Mouse (Mus musculus) olfactory bulb, adult 2 months (tissue): ENCODE measurements around the gene Slc9a3r2.

Source experiments
- CTCF ChIP-seq: fragments of 200-500 bp; IDR thresholded peaks from 2 replicates; pipeline ENCODE4 v1.5.1; 2012; ENCODE audit warnings: low read depth, mild to moderate bottlenecking, low read length, moderate library complexity; ENCODE audit not compliant: insufficient read depth
- POLR2A ChIP-seq: fragments of 200-500 bp; IDR thresholded peaks from 2 replicates; pipeline ENCODE4 v1.6.1; 2012; ENCODE audit warnings: mild to moderate bottlenecking, low read depth, low read length, moderate library complexity; ENCODE audit not compliant: insufficient read depth

DNA sequence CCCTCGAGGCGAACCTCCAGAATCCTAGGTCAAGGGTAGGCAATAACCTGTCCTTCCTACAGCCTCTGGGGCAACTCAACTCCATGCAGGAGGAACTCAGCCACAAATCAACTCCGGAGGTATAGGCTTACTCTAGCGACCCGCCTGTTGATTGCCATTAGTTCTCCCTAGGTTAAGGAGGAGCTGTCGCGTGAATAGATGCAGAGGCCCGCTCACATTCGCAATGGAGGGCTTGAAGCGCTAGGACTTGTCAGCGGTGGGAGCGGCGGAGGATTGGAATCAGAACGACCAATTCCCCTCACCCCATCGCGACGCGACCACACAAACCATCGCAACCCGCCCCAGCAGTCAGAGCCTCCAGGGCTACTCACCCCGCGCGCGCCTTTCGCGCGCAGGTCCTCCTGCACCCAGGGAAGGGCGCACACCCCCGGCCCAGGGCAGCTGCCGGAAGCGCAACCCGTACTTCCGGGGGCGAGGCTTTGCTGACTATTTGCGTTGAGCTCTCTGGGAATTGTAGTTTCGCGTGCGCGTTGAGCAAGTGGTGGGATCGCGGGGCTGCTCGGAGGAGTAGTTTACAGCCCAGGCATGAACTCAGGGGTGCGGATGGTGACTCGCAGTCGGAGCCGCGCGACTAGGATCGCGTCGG lies 17.8 kb downstream of the Slc9a3r2 start, which contains the start of the genes Tsc2 and Nthl1:
- TF ChIP-seq POLR2A (peak; percentile 60), CTCF (no peak)
